Mouse (Mus musculus): Measurements from ENCODE around the gene Odf4. TPM values are rescaled to one million over a fixed set of nuclear protein-coding genes. Genes with fewer than 3 reads are reported as not detected.

Odf4 gene
- polyA plus RNA-seq, 1 experiment: 506 TPM

- no peak for TF ChIP-seq CTCF (IDR thresholded peaks at IDR 0.05; ENCODE audit: control insufficient read depth, insufficient read depth, insufficient replicate concordance, low read depth, low read length)
- TF ChIP-seq POLR2A (IDR thresholded peaks at IDR 0.05; ENCODE audit: control insufficient read depth, low read depth, low read length): no peak
- Histone ChIP-seq H3K27ac (ENCODE audit: control insufficient read depth, insufficient read depth, low read depth, low read length) (no peak overlapping the region), H3K36me3 (ENCODE audit: control insufficient read depth, insufficient read depth, low read length) (no peaks in the 10 kb centered on the region), H3K27me3 (ENCODE audit: control insufficient read depth, insufficient read depth, low read length) (no peaks in the 10 kb centered on the region), H3K4me1 (ENCODE audit: control insufficient read depth, insufficient read depth, low read length) (peaks cover 8% of the 10 kb centered on the region), H3K4me3 (ENCODE audit: control insufficient read depth, low read depth, low read length) (no peak overlapping the region)
These were observed 31.1 kb upstream of the Odf4 start for GRCm38 (mm10) chr11:68957971-68958370.

- Histone ChIP-seq H3K4me3 (ENCODE audit: control insufficient read depth, low read depth, low read length) (no peak within 1 kb of the TSS), H3K27me3 (ENCODE audit: control insufficient read depth, insufficient read depth, low read length) (no peaks in the 10 kb centered on the region), H3K36me3 (ENCODE audit: control insufficient read depth, insufficient read depth, low read length) (no peaks in the 10 kb centered on the region), H3K27ac (ENCODE audit: control insufficient read depth, insufficient read depth, low read depth, low read length) (no peak within 1 kb of the TSS), H3K4me1 (ENCODE audit: control insufficient read depth, insufficient read depth, low read length) (peaks cover 8% of the 10 kb centered on the region)
- no peak for TF ChIP-seq POLR2A (IDR thresholded peaks at IDR 0.05; ENCODE audit: control insufficient read depth, low read depth, low read length)
- TF ChIP-seq CTCF (IDR thresholded peaks at IDR 0.05; ENCODE audit: control insufficient read depth, insufficient read depth, insufficient replicate concordance, low read depth, low read length): no peak
These were observed 30.4 kb upstream of the Odf4 start, which contains the start of gene Arhgef15 for GRCm38 (mm10) chr11:68957308-68957707. TSS of gene Arhgef15 (minus strand) at chr11:68957480.

GRCm38 (mm10) chr11:68956697-68957096 lies 29.8 kb upstream of the Odf4 start:
- H3K4me3 ChIP-seq (ENCODE audit: control insufficient read depth, low read depth, low read length): no peak overlapping the region
- TF ChIP-seq POLR2A (IDR thresholded peaks at IDR 0.05; ENCODE audit: control insufficient read depth, low read depth, low read length) (no peak), CTCF (IDR thresholded peaks at IDR 0.05; ENCODE audit: control insufficient read depth, insufficient read depth, insufficient replicate concordance, low read depth, low read length) (no peak)
- no peaks in the 10 kb centered on the region for H3K36me3 ChIP-seq (ENCODE audit: control insufficient read depth, insufficient read depth, low read length)
- H3K27ac ChIP-seq (ENCODE audit: control insufficient read depth, insufficient read depth, low read depth, low read length): no peak overlapping the region
- H3K4me1 ChIP-seq (ENCODE audit: control insufficient read depth, insufficient read depth, low read length): peaks cover 8% of the 10 kb centered on the region
- H3K27me3 ChIP-seq (ENCODE audit: control insufficient read depth, insufficient read depth, low read length): no peaks in the 10 kb centered on the region

GRCm38 (mm10) chr11:68956107-68956506 lies 29.2 kb upstream of the Odf4 start:
- Histone ChIP-seq H3K4me1 (ENCODE audit: control insufficient read depth, insufficient read depth, low read length) (peaks cover 8% of the 10 kb centered on the region), H3K4me3 (ENCODE audit: control insufficient read depth, low read depth, low read length) (no peak overlapping the region), H3K27me3 (ENCODE audit: control insufficient read depth, insufficient read depth, low read length) (no peaks in the 10 kb centered on the region), H3K36me3 (ENCODE audit: control insufficient read depth, insufficient read depth, low read length) (no peaks in the 10 kb centered on the region), H3K27ac (ENCODE audit: control insufficient read depth, insufficient read depth, low read depth, low read length) (no peak overlapping the region)
- TF ChIP-seq POLR2A (IDR thresholded peaks at IDR 0.05; ENCODE audit: control insufficient read depth, low read depth, low read length): no peak
- TF ChIP-seq CTCF (IDR thresholded peaks at IDR 0.05; ENCODE audit: control insufficient read depth, insufficient read depth, insufficient replicate concordance, low read depth, low read length): no peak

- no peaks in the 10 kb centered on the region for H3K36me3 ChIP-seq (ENCODE audit: control insufficient read depth, insufficient read depth, low read length)
- H3K27me3 ChIP-seq (ENCODE audit: control insufficient read depth, insufficient read depth, low read length): no peaks in the 10 kb centered on the region
- H3K4me1 ChIP-seq (ENCODE audit: control insufficient read depth, insufficient read depth, low read length): peaks cover 8% of the 10 kb centered on the region
- H3K27ac ChIP-seq (ENCODE audit: control insufficient read depth, insufficient read depth, low read depth, low read length): no peak overlapping the region; the same call in 1 of the 2 replicates
- H3K4me3 ChIP-seq (ENCODE audit: control insufficient read depth, low read depth, low read length): no peak overlapping the region
- no peak for TF ChIP-seq CTCF (IDR thresholded peaks at IDR 0.05; ENCODE audit: control insufficient read depth, insufficient read depth, insufficient replicate concordance, low read depth, low read length)
- TF ChIP-seq POLR2A (IDR thresholded peaks at IDR 0.05; ENCODE audit: control insufficient read depth, low read depth, low read length): no peak
These were observed 28.6 kb upstream of the Odf4 start for GRCm38 (mm10) chr11:68955473-68955872.

GRCm38 (mm10) chr11:68954408-68954807 lies 27.5 kb upstream of the Odf4 start:
- peak overlapping the region; percentile 8 for H3K4me3 ChIP-seq (ENCODE audit: control insufficient read depth, low read depth, low read length)
- H3K27me3 ChIP-seq (ENCODE audit: control insufficient read depth, insufficient read depth, low read length): no peaks in the 10 kb centered on the region
- no peaks in the 10 kb centered on the region for H3K36me3 ChIP-seq (ENCODE audit: control insufficient read depth, insufficient read depth, low read length)
- H3K27ac ChIP-seq (ENCODE audit: control insufficient read depth, insufficient read depth, low read depth, low read length): no peak overlapping the region
- H3K4me1 ChIP-seq (ENCODE audit: control insufficient read depth, insufficient read depth, low read length): peaks cover 11% of the 10 kb centered on the region
- TF ChIP-seq CTCF (IDR thresholded peaks at IDR 0.05; ENCODE audit: control insufficient read depth, insufficient read depth, insufficient replicate concordance, low read depth, low read length) (no peak), POLR2A (IDR thresholded peaks at IDR 0.05; ENCODE audit: control insufficient read depth, low read depth, low read length) (no peak)

- no peak overlapping the region for H3K27ac ChIP-seq (ENCODE audit: control insufficient read depth, insufficient read depth, low read depth, low read length)
- no peaks in the 10 kb centered on the region for H3K27me3 ChIP-seq (ENCODE audit: control insufficient read depth, insufficient read depth, low read length)
These were observed 27.0 kb upstream of the Odf4 start for GRCm38 (mm10) chr11:68953903-68954302.

GRCm38 (mm10) chr11:68947542-68947993 lies 20.7 kb upstream of the Odf4 start:
- TF ChIP-seq POLR2A (IDR thresholded peaks at IDR 0.05; ENCODE audit: control insufficient read depth, low read depth, low read length) (no peak), CTCF (IDR thresholded peaks at IDR 0.05; ENCODE audit: control insufficient read depth, insufficient read depth, insufficient replicate concordance, low read depth, low read length) (no peak)

More at GRCm38 (mm10) chr11:68953903-68954302, 27.0 kb upstream of the Odf4 start:
- Histone ChIP-seq H3K4me3 (ENCODE audit: control insufficient read depth, low read depth, low read length) (no peak overlapping the region), H3K4me1 (ENCODE audit: control insufficient read depth, insufficient read depth, low read length) (peaks cover 11% of the 10 kb centered on the region), H3K36me3 (ENCODE audit: control insufficient read depth, insufficient read depth, low read length) (no peaks in the 10 kb centered on the region)
- TF ChIP-seq POLR2A (IDR thresholded peaks at IDR 0.05; ENCODE audit: control insufficient read depth, low read depth, low read length) (no peak), CTCF (IDR thresholded peaks at IDR 0.05; ENCODE audit: control insufficient read depth, insufficient read depth, insufficient replicate concordance, low read depth, low read length) (no peak)

More at GRCm38 (mm10) chr11:68947542-68947993, 20.7 kb upstream of the Odf4 start:
- Histone ChIP-seq H3K27me3 (ENCODE audit: control insufficient read depth, insufficient read depth, low read length) (no peaks in the 10 kb centered on the region), H3K4me1 (ENCODE audit: control insufficient read depth, insufficient read depth, low read length) (peaks cover 15% of the 10 kb centered on the region), H3K27ac (ENCODE audit: control insufficient read depth, insufficient read depth, low read depth, low read length) (no peak overlapping the region), H3K4me3 (ENCODE audit: control insufficient read depth, low read depth, low read length) (no peak overlapping the region), H3K36me3 (ENCODE audit: control insufficient read depth, insufficient read depth, low read length) (no peaks in the 10 kb centered on the region)

Measured in testis, adult 2 months (tissue).